Mouse (Mus musculus): ENCODE results near the gene Cox4i1. TPM values are rescaled to one million over a fixed set of nuclear protein-coding genes. Genes with fewer than 3 reads are reported as not detected.

The Cox4i1 gene
- polyA plus RNA-seq, 1 experiment from 2014 or later, result 971 TPM

GRCm38 (mm10) chr8:120699565-120699964 lies 31.5 kb downstream of the Cox4i1 start:
- peaks cover 8% of the 10 kb centered on the region for H3K4me1 ChIP-seq
- H3K4me3 ChIP-seq, result no peak overlapping the region
- no peaks in the 10 kb centered on the region for H3K9me3 ChIP-seq
- no peaks in the 10 kb centered on the region for H3K27me3 ChIP-seq
- WGBS, result 82% methylated on average over 2 of the region's 2 CpGs
- no peak overlapping the region for H3K27ac ChIP-seq (replicated peaks)
- H3K9ac ChIP-seq (replicated peaks), result no peak overlapping the region
- no peak overlapping the region for H3K4me2 ChIP-seq (replicated peaks)
- H3K36me3 ChIP-seq, result no peaks in the 10 kb centered on the region
- no peak for ATAC-seq (replicated peaks)

DNA sequence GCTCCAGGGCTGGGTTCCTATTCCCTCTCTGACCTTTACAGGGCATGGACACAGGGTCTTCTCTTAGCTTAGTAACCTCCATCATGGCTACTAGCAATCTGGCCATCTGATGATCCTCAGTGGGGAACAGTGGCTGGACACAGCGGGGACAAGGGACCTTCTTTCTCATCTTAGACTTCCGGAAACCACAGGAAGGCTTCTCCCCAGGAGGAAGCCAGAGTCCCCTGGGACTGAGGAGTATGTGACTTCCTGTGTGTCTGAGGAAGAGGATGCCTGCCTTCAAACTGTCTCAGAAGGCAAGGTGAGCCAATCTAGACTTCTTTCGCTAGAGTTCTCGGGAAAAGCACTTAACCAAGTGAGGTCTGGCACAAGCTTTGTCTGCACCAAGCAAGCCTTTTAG lies 32.0 kb downstream of the Cox4i1 start:
- WGBS, result 86% methylated on average over 4 of the region's 4 CpGs
- no peaks in the 10 kb centered on the region for H3K27me3 ChIP-seq
- H3K9me3 ChIP-seq, result no peaks in the 10 kb centered on the region
- H3K4me1 ChIP-seq, result peaks cover 8% of the 10 kb centered on the region
- H3K9ac ChIP-seq (replicated peaks), result no peak overlapping the region
- no peaks in the 10 kb centered on the region for H3K36me3 ChIP-seq
- H3K27ac ChIP-seq (replicated peaks), result no peak overlapping the region
- H3K4me2 ChIP-seq (replicated peaks), result no peak overlapping the region
- H3K4me3 ChIP-seq, result no peak overlapping the region
- ATAC-seq (replicated peaks), result no peak

DNA sequence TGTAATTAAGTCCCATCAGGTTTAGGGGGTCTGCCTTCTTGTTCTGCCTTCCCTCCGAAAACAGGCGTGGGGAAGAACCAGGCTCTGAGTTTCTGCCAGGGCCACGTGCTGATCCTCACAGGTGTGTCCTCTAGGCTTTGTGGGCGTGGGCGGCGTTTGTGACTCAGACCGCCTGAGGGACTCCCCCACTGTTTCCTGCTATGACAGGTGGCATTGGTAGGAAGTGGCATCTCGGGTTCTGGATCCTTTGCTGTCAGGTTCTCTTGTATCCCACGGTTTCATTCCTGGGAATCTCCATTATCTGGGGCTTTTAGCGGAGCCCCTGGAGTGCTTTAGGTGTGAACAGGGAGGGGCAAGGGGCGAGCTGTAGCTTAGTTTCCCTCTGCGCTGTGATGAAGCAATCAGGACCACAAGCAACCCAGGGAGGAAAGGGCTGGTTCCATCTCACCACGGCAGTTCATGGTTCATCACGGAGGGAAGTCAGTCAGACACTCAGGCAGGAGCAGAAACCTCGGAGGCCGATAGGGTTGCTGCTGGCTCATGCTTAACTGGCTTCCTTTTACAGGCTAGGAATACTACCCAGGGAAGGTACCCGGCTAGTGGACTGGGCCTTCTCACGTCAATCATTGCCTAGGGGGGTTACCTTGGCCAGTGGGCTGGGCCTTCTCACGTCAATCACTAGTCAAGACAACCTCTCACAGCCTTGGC lies 33.9 kb downstream of the Cox4i1 start:
- Histone ChIP-seq H3K4me2 (replicated peaks) (no peak overlapping the region), H3K4me1 (peaks cover 2% of the 10 kb centered on the region; the same call in 1 of the 2 replicates), H3K36me3 (no peaks in the 10 kb centered on the region), H3K4me3 (no peak overlapping the region), H3K9ac (replicated peaks) (no peak overlapping the region), H3K27ac (replicated peaks) (no peak overlapping the region), H3K9me3 (no peaks in the 10 kb centered on the region), H3K27me3 (no peaks in the 10 kb centered on the region)
- WGBS, result 70% methylated on average over 19 of the region's 19 CpGs
- ATAC-seq (replicated peaks), result no peak

DNA sequence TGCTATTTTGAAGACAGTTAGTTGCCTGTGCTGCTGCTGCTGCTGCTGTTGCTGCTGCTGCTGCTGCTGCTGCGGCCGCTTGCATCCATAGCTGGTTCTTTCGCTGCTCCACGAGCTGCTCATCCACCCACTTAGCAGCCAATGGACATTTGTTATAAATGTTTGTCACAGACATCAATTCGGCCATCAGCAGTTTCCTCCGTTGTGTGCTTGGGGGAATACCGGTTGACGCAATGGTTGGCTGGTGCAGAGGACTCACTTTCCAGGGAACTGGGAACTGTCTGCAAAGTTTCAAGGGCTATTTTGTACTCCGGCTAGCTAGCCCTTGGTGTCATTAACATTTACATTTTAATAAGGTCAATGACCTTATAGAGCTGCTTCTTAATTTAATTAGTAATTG lies 36.2 kb downstream of the Cox4i1 start:
- no peak for ATAC-seq (replicated peaks)
- 74% methylated on average over 9 of the region's 9 CpGs for WGBS
- Histone ChIP-seq H3K36me3 (no peaks in the 10 kb centered on the region), H3K9me3 (no peaks in the 10 kb centered on the region), H3K4me1 (no peaks in the 10 kb centered on the region), H3K27ac (replicated peaks) (no peak overlapping the region), H3K9ac (replicated peaks) (no peak overlapping the region), H3K27me3 (no peaks in the 10 kb centered on the region), H3K4me3 (no peak overlapping the region), H3K4me2 (replicated peaks) (no peak overlapping the region)

- 82% methylated on average over 15 of the region's 15 CpGs for WGBS
- no peak for ATAC-seq (replicated peaks)
Measured at GRCm38 (mm10) chr8:120705163-120705562, 37.1 kb downstream of the Cox4i1 start.

GRCm38 (mm10) chr8:120706193-120706592 lies 38.2 kb downstream of the Cox4i1 start:
- Histone ChIP-seq H3K27ac (replicated peaks) (no peak overlapping the region), H3K4me1 (no peaks in the 10 kb centered on the region), H3K36me3 (no peaks in the 10 kb centered on the region), H3K9ac (replicated peaks) (no peak overlapping the region), H3K9me3 (no peaks in the 10 kb centered on the region), H3K4me2 (replicated peaks) (no peak overlapping the region), H3K27me3 (no peaks in the 10 kb centered on the region), H3K4me3 (no peak overlapping the region)
- WGBS, result 75% methylated on average over 3 of the region's 3 CpGs
- ATAC-seq (replicated peaks), result no peak

More at GRCm38 (mm10) chr8:120705163-120705562, 37.1 kb downstream of the Cox4i1 start:
- no peak overlapping the region for H3K9ac ChIP-seq (replicated peaks)
- no peak overlapping the region for H3K27ac ChIP-seq (replicated peaks)
- H3K9me3 ChIP-seq, result no peaks in the 10 kb centered on the region
- no peaks in the 10 kb centered on the region for H3K27me3 ChIP-seq
- H3K4me3 ChIP-seq, result no peak overlapping the region
- no peak overlapping the region for H3K4me2 ChIP-seq (replicated peaks)
- H3K36me3 ChIP-seq, result no peaks in the 10 kb centered on the region
- H3K4me1 ChIP-seq, result no peaks in the 10 kb centered on the region

- Histone ChIP-seq H3K36me3 (no peaks in the 10 kb centered on the region), H3K4me2 (replicated peaks) (no peak overlapping the region), H3K9me3 (no peaks in the 10 kb centered on the region), H3K27ac (replicated peaks) (no peak overlapping the region), H3K4me1 (no peaks in the 10 kb centered on the region), H3K27me3 (no peaks in the 10 kb centered on the region), H3K9ac (replicated peaks) (no peak overlapping the region), H3K4me3 (no peak overlapping the region)
- 88% methylated on average over 10 of the region's 10 CpGs for WGBS
- ATAC-seq (replicated peaks), result no peak
Measured at GRCm38 (mm10) chr8:120709176-120709575, 41.2 kb downstream of the Cox4i1 start.

DNA sequence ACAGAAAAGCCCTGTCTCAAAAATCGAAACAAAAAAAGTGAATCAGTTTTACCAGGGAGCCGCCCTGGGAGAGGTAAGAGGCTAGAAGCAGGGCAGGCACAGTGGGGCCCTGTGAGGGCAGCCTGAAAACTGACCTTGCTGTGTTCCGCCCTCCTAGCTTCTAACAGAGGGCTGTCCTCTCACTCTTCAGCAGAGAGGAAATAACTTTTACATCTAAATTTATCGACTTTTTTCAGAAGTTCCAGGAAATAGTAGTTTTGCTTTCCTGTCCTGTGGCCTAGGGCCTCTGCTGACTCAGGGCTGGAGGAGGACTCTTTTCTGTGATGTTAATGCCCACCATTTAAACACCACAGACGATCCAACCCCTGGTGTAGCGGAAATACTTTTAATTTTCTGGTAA lies 47.2 kb downstream of the Cox4i1 start:
- no peak for ATAC-seq (replicated peaks)
- no peaks in the 10 kb centered on the region for H3K27me3 ChIP-seq
- H3K27ac ChIP-seq (replicated peaks), result no peak overlapping the region
- H3K9me3 ChIP-seq, result no peaks in the 10 kb centered on the region
- H3K36me3 ChIP-seq, result no peaks in the 10 kb centered on the region
- H3K9ac ChIP-seq (replicated peaks), result no peak overlapping the region
- H3K4me2 ChIP-seq (replicated peaks), result no peak overlapping the region
- 83% methylated on average over 6 of the region's 6 CpGs for WGBS
- no peaks in the 10 kb centered on the region for H3K4me1 ChIP-seq
- H3K4me3 ChIP-seq, result no peak overlapping the region

GRCm38 (mm10) chr8:120715996-120716680 lies 48.1 kb downstream of the Cox4i1 start:
- Histone ChIP-seq H3K4me1 (no peaks in the 10 kb centered on the region), H3K36me3 (no peaks in the 10 kb centered on the region), H3K4me2 (replicated peaks) (no peak overlapping the region), H3K4me3 (no peak overlapping the region), H3K9me3 (no peaks in the 10 kb centered on the region), H3K27me3 (no peaks in the 10 kb centered on the region), H3K9ac (replicated peaks) (no peak overlapping the region), H3K27ac (replicated peaks) (no peak overlapping the region)
- 85% methylated on average over 15 of the region's 15 CpGs for WGBS
- no peak for ATAC-seq (replicated peaks)

DNA sequence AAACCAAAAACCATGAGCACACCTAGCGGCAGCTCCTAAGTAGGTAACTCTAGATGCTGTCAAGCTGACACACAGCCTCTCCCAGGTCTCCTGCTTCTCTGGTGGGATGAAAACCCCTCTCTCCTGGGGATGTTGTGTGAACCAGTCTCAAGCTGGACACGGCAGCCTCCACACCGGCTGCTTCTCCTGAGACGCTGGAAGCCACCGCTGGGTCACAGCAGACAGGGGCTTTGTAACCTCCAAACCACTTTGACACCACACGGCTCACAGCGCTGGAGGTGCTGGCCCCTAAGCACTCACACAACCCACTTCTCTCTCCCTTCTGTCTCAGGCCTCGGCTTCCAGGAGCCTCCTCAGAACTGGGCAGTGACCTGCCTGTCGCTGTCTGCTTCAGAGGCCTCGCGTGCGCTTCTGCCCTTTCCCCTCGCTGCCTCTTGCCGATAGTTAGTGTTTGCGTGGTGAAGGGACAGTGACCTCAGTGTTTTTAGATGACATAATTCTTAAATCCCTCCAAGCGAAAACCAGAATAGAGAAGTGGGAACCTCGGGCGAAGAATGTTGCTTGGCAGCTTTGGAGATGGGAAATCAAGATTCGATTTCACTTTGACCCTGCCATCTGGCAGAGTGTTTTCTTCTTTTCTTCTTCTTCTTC lies 51.7 kb downstream of the Cox4i1 start:
- Histone ChIP-seq H3K4me2 (replicated peaks) (no peak overlapping the region), H3K27ac (replicated peaks) (no peak overlapping the region), H3K9ac (replicated peaks) (no peak overlapping the region), H3K9me3 (no peaks in the 10 kb centered on the region), H3K4me1 (no peaks in the 10 kb centered on the region), H3K4me3 (no peak overlapping the region), H3K36me3 (no peaks in the 10 kb centered on the region), H3K27me3 (no peaks in the 10 kb centered on the region)
- no peak for ATAC-seq (replicated peaks)
- 69% methylated on average over 19 of the region's 19 CpGs for WGBS

DNA sequence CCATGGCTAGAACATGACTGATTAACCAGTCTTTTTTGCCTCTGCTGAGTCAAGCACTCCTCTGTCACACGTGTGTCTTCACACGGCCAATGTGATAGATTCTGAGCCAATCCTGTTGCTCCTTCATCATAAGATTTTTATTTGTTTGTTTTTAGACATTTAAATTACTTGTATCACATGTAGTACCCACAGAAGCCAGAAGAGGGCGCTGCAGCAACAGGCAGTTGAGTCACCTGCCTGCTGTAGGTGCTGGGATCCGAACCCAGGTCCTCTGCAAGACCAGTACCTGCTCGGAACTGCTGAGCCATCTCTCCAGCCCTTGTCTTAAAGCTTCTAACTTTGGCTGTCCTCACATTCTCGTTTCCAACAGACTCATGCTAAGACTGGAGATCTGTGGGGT lies 55.0 kb downstream of the Cox4i1 start:
- Histone ChIP-seq H3K27me3 (no peaks in the 10 kb centered on the region), H3K4me1 (no peaks in the 10 kb centered on the region), H3K4me2 (replicated peaks) (no peak overlapping the region), H3K9ac (replicated peaks) (no peak overlapping the region), H3K27ac (replicated peaks) (no peak overlapping the region), H3K36me3 (no peaks in the 10 kb centered on the region), H3K4me3 (no peak overlapping the region), H3K9me3 (no peaks in the 10 kb centered on the region)
- ATAC-seq (replicated peaks), result no peak
- 75% methylated on average over 6 of the region's 6 CpGs for WGBS
